Mouse (Mus musculus) CH12.LX (cell line): ENCODE data around the gene Cald1.

Experiments used
- CTCF ChIP-seq, 2 experiments: IDR thresholded peaks in 1 of 2; conservative IDR thresholded peaks in 1 of 2; 2 replicates each; pipeline ENCODE4 v1.5.1; 2011 to 2012; ENCODE audit warnings: low read depth in 2 of 2, low read length in 2 of 2, improper control_type of control experiment in 1 of 2, inconsistent platforms in 1 of 2, mild to moderate bottlenecking in 1 of 2, moderate library complexity in 1 of 2
- E2F4 ChIP-seq: IDR thresholded peaks from 2 replicates; pipeline ENCODE4 v1.6.1; 2011; ENCODE audit warnings: low read depth, low read length, improper control_type of control experiment; ENCODE audit not compliant: insufficient replicate concordance
- MEF2A ChIP-seq: IDR thresholded peaks from 2 replicates; pipeline ENCODE4 v1.6.1; 2014; ENCODE audit warnings: low read depth, mild to moderate bottlenecking, inconsistent platforms, low read length, improper control_type of control experiment, borderline replicate concordance
- RAD21 ChIP-seq: IDR thresholded peaks from 2 replicates; pipeline ENCODE4 v1.6.1; 2011; ENCODE audit warnings: low read depth, mild to moderate bottlenecking, low read length, improper control_type of control experiment, moderate library complexity
- UBTF ChIP-seq: IDR thresholded peaks from 2 replicates; pipeline ENCODE4 v1.6.1; 2012; ENCODE audit warnings: low read depth, mild to moderate bottlenecking, inconsistent platforms, low read length, improper control_type of control experiment, moderate library complexity

GRCm38 (mm10) chr6:34722660-34723059 lies 124.4 kb downstream of the Cald1 start:
- TF ChIP-seq CTCF (conservative IDR thresholded peaks at IDR 0.05 in 1 of 2, IDR thresholded peaks at IDR 0.05 in 1 of 2; ENCODE audit: low read depth in 2 of 2, low read length in 2 of 2): no peak
- no peak for TF ChIP-seq E2F4
- TF ChIP-seq UBTF: no peak
- TF ChIP-seq RAD21: no peak
- TF ChIP-seq MEF2A: no peak
